Mouse (Mus musculus): ENCODE measurements at regions not wholly inside any gene's neighbourhood (a gene's known extent, or its start where the extent isn't known, plus 50 kb on each side); places are given as distances from the start of the nearest gene placed in this dataset.

DNA sequence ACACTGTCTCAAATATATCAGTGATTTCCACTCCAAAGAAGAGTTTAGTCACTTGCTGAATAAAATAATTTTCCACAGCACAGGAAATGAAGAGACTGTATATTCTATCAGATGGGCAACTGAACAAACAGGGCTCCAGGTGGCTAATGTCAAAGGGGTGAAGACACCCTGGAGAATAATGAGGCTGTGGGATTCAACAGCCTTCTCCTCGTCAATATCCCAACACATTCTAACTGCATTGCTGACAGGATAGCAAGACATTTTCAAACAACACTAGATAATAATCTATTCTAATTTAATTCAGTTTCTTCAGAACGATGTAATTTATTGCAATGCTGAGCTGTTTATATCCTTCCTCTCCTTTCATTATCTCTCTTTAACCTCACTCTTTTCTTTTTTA is 134.4 kb upstream of the Klhl13 start:
- no peak for DNase-seq

DNA sequence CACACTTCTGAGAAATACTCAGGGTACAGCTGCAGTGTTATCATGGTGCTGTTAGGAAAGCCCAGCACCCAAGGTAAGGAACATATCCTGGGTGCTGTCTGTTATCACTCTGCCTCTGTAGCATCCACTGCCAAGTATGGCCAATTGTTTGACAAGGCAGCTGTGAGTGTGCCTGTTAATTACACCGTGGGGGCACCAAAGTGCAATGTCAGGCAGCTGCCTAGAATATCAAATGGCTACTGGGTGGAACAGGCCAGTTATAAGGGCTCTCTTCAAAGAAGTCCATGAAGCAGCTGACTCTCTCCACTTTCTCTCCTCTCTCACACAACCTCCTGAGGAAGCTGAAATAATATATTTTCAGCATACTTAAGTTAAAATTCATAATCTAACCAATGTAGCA is 130.3 kb upstream of the Klhl13 start:
- DNase-seq = no peak

DNA sequence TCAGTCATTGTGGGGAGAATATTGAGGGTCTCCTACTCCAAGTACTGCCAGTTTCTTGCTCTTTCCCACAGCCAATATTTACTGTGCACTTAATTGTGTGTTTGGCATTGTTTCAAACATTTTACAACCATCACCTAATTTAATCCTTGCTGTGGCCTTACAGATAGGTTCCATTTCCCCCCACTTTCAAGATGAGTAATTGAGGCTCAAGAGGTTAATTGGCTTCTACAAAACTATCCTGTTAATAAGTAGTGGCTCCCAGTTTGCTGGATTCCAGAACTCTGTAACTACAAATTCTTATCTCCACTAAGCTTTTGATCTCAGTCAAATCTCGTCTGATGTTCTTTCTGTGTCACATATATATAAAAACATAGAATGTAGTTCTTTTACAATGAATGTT is 112.0 kb upstream of the Klhl13 start:
- DNase-seq = no peak

DNA sequence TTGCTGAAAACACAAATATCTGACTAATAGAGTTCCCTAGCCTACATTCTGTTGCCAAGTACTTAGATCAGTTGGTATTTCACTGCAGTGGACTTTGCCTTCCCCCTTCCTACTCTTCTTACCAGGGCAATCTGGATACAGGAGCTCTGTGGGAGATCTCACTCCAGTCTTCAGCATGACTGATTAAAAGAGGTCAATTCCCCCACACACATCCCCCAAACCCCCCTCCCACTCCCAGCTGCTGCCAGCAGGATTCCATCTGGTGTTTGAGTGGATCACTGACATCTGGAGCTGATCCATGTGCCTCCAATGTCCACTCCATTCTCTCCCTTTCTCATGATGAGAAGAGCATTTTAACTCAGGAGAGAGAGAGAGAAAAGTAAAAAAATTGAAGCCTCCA is 101.1 kb upstream of the Klhl13 start:
- DNase-seq = peak; percentile 19 to 27

DNA sequence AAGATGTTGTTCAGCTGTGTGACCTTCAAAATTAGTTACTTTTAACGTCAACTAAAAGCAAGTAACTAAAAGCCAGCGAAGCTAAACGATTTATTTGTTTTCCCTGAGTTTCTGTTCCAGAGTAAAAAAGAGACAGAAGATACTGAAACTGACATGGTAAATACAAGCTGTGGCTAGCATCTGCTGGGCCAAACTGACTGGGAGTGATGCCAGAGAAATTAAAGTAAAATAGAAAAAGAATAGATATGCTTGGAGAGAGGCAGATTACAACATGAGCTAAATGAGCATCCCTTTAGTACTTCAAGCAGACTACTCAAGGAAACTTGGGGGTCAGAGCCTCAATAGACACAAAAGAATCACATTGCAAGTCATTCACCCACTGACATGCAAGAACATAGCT is 88.7 kb upstream of the Klhl13 start:
- DNase-seq = no peak

DNA sequence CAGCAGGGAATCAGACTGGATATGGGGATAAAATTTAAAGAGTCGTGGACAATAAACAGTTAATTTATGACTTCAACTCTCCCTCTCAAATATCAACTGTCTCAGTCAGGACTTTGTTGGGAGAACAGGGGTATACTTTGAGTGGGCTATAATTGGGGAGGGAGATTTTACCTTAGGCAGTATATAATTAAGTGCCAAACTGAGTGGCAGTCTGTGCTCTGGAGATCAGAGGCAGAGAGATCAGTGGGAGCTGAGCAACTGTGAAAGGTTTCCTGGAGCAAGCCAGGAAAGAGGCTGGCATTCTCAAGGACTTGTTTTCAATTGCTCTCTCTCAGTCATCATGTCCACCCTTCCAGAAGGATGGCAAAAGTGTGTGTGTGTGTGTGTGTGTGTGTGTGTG is 57.9 kb upstream of the Klhl13 start:
- no peak for DNase-seq

DNA sequence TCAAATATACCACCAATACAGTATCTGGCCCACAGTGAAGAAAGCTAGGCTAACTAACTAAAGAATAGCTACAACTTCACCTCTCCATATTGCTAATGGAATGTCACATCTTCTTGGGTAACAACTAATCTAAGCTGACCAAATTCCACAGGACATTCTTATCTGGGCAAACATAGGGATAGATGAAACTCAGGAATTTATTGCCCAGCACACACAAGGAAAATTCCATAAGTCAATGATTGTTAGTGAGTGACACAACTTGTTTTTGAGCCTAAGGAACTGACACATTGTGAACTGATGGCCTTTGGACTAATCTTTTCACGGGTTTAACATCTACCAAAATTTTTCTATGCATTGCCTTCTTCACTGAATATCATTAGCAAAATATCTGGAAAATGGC is 52.6 kb upstream of the Klhl13 start:
- no peak for DNase-seq
